Mouse (Mus musculus) midbrain, postnatal 0 days (tissue): Measurements from ENCODE around the gene Gm9774. TPM values are rescaled to one million over a fixed set of nuclear protein-coding genes. Genes with fewer than 3 reads are reported as not detected.

Experiments used
- ATAC-seq: fragments of 200-750 bp; cut with Nextera tagmentation; 2 replicates; pipeline ENCODE4 v1.8.0; 2017; ENCODE audit warnings: moderate number of reproducible peaks, mild to moderate bottlenecking, moderate TSS enrichment, moderate library complexity; ENCODE audit not compliant: low FRiP score
- DNase-seq: peaks from one replicate; pipeline ENCODE4 v3.0.0-alpha.2; 2015; ENCODE audit warnings: low spot score
- H3K27ac ChIP-seq: fragments of 300-500 bp; sonication (generic); 2 replicates; pipeline ENCODE4 v1.5.1; 2014; ENCODE audit warnings: low read depth, mild to moderate bottlenecking, low read length, mixed read lengths
- H3K27me3 ChIP-seq: fragments of 300-500 bp; sonication (generic); 2 replicates; pipeline ENCODE4 v1.6.1; 2014; ENCODE audit warnings: low read length, control low read depth, mixed read lengths; ENCODE audit not compliant: insufficient read depth
- H3K36me3 ChIP-seq: fragments of 300-500 bp; sonication (generic); 2 replicates; pipeline ENCODE4 v1.6.1; 2014; ENCODE audit warnings: low read length, control low read depth, mixed read lengths; ENCODE audit not compliant: insufficient read depth
- H3K4me1 ChIP-seq: fragments of 300-500 bp; sonication (generic); 2 replicates; pipeline ENCODE4 v1.6.1; 2014; ENCODE audit warnings: mild to moderate bottlenecking, control low read depth, antibody characterized with exemption, low read length, mixed read lengths; ENCODE audit not compliant: insufficient read depth
- H3K4me2 ChIP-seq: fragments of 300-500 bp; sonication (generic); 2 replicates; pipeline ENCODE4 v1.6.1; 2014; ENCODE audit warnings: low read depth, mild to moderate bottlenecking, low read length, mixed read lengths; ENCODE audit not compliant: poor library complexity, severe bottlenecking
- H3K4me3 ChIP-seq: fragments of 300-500 bp; sonication (generic); 2 replicates; pipeline ENCODE4 v1.5.1; 2014; ENCODE audit warnings: low read depth, mild to moderate bottlenecking, low read length, moderate library complexity
- H3K9ac ChIP-seq: fragments of 300-500 bp; sonication (generic); replicated peaks from 2 replicates; pipeline ENCODE4 v1.6.1; 2014; ENCODE audit warnings: mild to moderate bottlenecking, low read length, moderate library complexity, mixed read lengths; ENCODE audit not compliant: poor library complexity, severe bottlenecking
- H3K9me3 ChIP-seq: fragments of 300-500 bp; sonication (generic); 2 replicates; pipeline ENCODE4 v1.6.1; 2016; ENCODE audit warnings: low read length, control low read depth
- CTCF ChIP-seq: IDR thresholded peaks from 2 replicates; pipeline ENCODE4 v1.5.1; 2016; ENCODE audit warnings: antibody characterized with exemption, mild to moderate bottlenecking
- WGBS: fragments of 180-500 bp; shearing (Covaris S2); extraction: QIAGEN DNeasy Blood & Tissue Kit; methylation state at CpG from one replicate; pipeline ENCODE4 v1.1.7; 2014; 5-methylcytosine and 5-hydroxymethylcytosine counted together
- polyA plus RNA-seq: library from polyadenylated mRNA; unstranded; fragments of >200 nt; fragmentation: Nextera tagmentation; extraction: Ambion mirVana; gene quantifications from 2 replicates; pipeline ENCODE4 v1.2.1, GENCODE M21; 2015
- total RNA-seq: library from RNA; depleted of rRNA; stranded (reverse); fragments of >200 nt; gene quantifications from 2 replicates; pipeline ENCODE4 v1.2.3, GENCODE M21; 2014; rRNA removed

The Gm9774 gene
- total and polyA plus RNA-seq, 2 experiments from 2014 or later = 5.0 to 11.4 TPM

- H3K4me2 ChIP-seq = no peak within 1 kb of the TSS
- TF ChIP-seq CTCF = no peak
- no peak for DNase-seq
- no peaks in the 10 kb centered on the region for H3K27me3 ChIP-seq
- H3K27ac ChIP-seq = no peak within 1 kb of the TSS
- no peaks in the 10 kb centered on the region for H3K4me1 ChIP-seq
- WGBS = 85% methylated on average over 1 of the region's 1 CpGs
- no peak for ATAC-seq
- H3K9me3 ChIP-seq = no peaks in the 10 kb centered on the region
- no peak within 1 kb of the TSS for H3K9ac ChIP-seq
- H3K36me3 ChIP-seq = no peaks in the 10 kb centered on the region
- H3K4me3 ChIP-seq = no peak within 1 kb of the TSS
These were observed 43.8 kb downstream of the Gm9774 start, which contains the start of gene Sprr2h for GRCm38 (mm10) chr3:92385385-92385784. TSS of gene Sprr2h (plus strand) at chr3:92385685.

Other genes starting within 250 kb of the Gm9774 start
- gene Sprr2a1, start 213.6 kb downstream of the Gm9774 start, total RNA-seq = not detected in 2 replicates
- not detected in 2 replicates for gene Sprr2a1, start 213.6 kb downstream of the Gm9774 start, polyA plus RNA-seq
- 0.55 TPM in 1 of 2 replicates, not detected in the other for gene Sprr2a2, start 213.5 kb downstream of the Gm9774 start, total RNA-seq
- not detected in 2 replicates for gene Sprr2a2, start 213.5 kb downstream of the Gm9774 start, polyA plus RNA-seq
- not detected in 2 replicates for gene Sprr2a3, start 144.0 kb downstream of the Gm9774 start, total RNA-seq
- gene Sprr2a3, start 144.0 kb downstream of the Gm9774 start, polyA plus RNA-seq = not detected in 2 replicates
- gene Sprr2b, start 112.8 kb downstream of the Gm9774 start, total RNA-seq = not detected in 2 replicates
- gene Sprr2b, start 112.8 kb downstream of the Gm9774 start, polyA plus RNA-seq = not detected in 2 replicates
- gene Sprr2d, start 90.3 kb downstream of the Gm9774 start, total RNA-seq = not detected in 2 replicates
- not detected in 2 replicates for gene Sprr2d, start 90.3 kb downstream of the Gm9774 start, polyA plus RNA-seq
- gene Sprr2e, start 77.3 kb downstream of the Gm9774 start, total RNA-seq = not detected in 2 replicates
- gene Sprr2e, start 77.3 kb downstream of the Gm9774 start, polyA plus RNA-seq = not detected in 2 replicates
- gene Sprr2f, start 64.2 kb downstream of the Gm9774 start, total RNA-seq = not detected in 2 replicates
- not detected in 2 replicates for gene Sprr2f, start 64.2 kb downstream of the Gm9774 start, polyA plus RNA-seq
- gene Sprr2h, start 43.7 kb downstream of the Gm9774 start, total RNA-seq = not detected in 2 replicates
- gene Sprr2h, start 43.7 kb downstream of the Gm9774 start, polyA plus RNA-seq = not detected in 2 replicates
- gene Sprr2i, start 21.4 kb downstream of the Gm9774 start, total RNA-seq = not detected in 2 replicates
- gene Sprr2i, start 21.4 kb downstream of the Gm9774 start, polyA plus RNA-seq = not detected in 2 replicates
- not detected in 2 replicates for gene Sprr2j-ps, start 11.3 kb downstream of the Gm9774 start, total RNA-seq
- gene Sprr2j-ps, start 11.3 kb downstream of the Gm9774 start, polyA plus RNA-seq = not detected in 2 replicates
- not detected in 2 replicates for gene Sprr2k, start 3.2 kb upstream of the Gm9774 start, total RNA-seq
- not detected in 2 replicates for gene Sprr2k, start 3.2 kb upstream of the Gm9774 start, polyA plus RNA-seq
- gene Sprr1b, start 9.4 kb upstream of the Gm9774 start, total RNA-seq = not detected in 2 replicates
- not detected in 2 replicates for gene Sprr1b, start 9.4 kb upstream of the Gm9774 start, polyA plus RNA-seq
- not detected in 2 replicates for gene Sprr3, start 29.3 kb upstream of the Gm9774 start, total RNA-seq
- not detected in 2 replicates for gene Sprr3, start 29.3 kb upstream of the Gm9774 start, polyA plus RNA-seq
- gene Sprr1a, start 56.5 kb upstream of the Gm9774 start, total RNA-seq = not detected in 2 replicates
- gene Sprr1a, start 56.5 kb upstream of the Gm9774 start, polyA plus RNA-seq = not detected in 2 replicates
- gene Sprr4, start 71.1 kb upstream of the Gm9774 start, total RNA-seq = not detected in 2 replicates
- not detected in 2 replicates for gene Sprr4, start 71.1 kb upstream of the Gm9774 start, polyA plus RNA-seq
- gene 2310046K23Rik, start 105.1 kb upstream of the Gm9774 start, total RNA-seq = not detected in 2 replicates
- not detected in 2 replicates for gene 2310046K23Rik, start 105.1 kb upstream of the Gm9774 start, polyA plus RNA-seq
- 0.82 TPM in 1 of 2 replicates, not detected in the other for gene Ivl, start 144.3 kb upstream of the Gm9774 start, total RNA-seq
- not detected in 2 replicates for gene Ivl, start 144.3 kb upstream of the Gm9774 start, polyA plus RNA-seq
- not detected in 2 replicates for gene Smcp, start 159.6 kb upstream of the Gm9774 start, total RNA-seq
- gene Smcp, start 159.6 kb upstream of the Gm9774 start, polyA plus RNA-seq = not detected in 2 replicates
- gene 2210017I01Rik, start 178.1 kb upstream of the Gm9774 start, total RNA-seq = not detected in 2 replicates
- not detected in 2 replicates for gene 2210017I01Rik, start 178.1 kb upstream of the Gm9774 start, polyA plus RNA-seq
- not detected in 2 replicates for gene Lce6a, start 192.2 kb upstream of the Gm9774 start, total RNA-seq
- gene Lce6a, start 192.2 kb upstream of the Gm9774 start, polyA plus RNA-seq = not detected in 2 replicates
- gene Lce1a1, start 218.9 kb upstream of the Gm9774 start, total RNA-seq = 0.99 TPM in 1 of 2 replicates, not detected in the other
- gene Lce1a1, start 218.9 kb upstream of the Gm9774 start, polyA plus RNA-seq = not detected in 2 replicates
- gene Lce1b, start 227.5 kb upstream of the Gm9774 start, total RNA-seq = 2.7 TPM in 1 of 2 replicates, not detected in the other
- not detected in 2 replicates for gene Lce1b, start 227.5 kb upstream of the Gm9774 start, polyA plus RNA-seq
- gene Lce1a2, start 240.9 kb upstream of the Gm9774 start, total RNA-seq = not detected in 2 replicates
- gene Lce1a2, start 240.9 kb upstream of the Gm9774 start, polyA plus RNA-seq = not detected in 2 replicates
- 4.8 TPM in 1 of 2 replicates, not detected in the other for gene Lce1c, start 249.8 kb upstream of the Gm9774 start, total RNA-seq
- gene Lce1c, start 249.8 kb upstream of the Gm9774 start, polyA plus RNA-seq = not detected in 2 replicates